Mouse (Mus musculus): Measurements from ENCODE around the gene Phkg2. TPM values are rescaled to one million over a fixed set of nuclear protein-coding genes. Genes with fewer than 3 reads are reported as not detected.
A peak's percentile ranks its signal among the peaks of the same experiment; 100 is the strongest.

Gene Phkg2
- 100 to 1,000 TPM; 109 to 138 TPM for polyA plus RNA-seq (2017; shearing (Covaris generic))

- ATAC-seq, result peak; percentile 100
These were observed at the start of gene Phkg2 for GRCm38 (mm10) chr7:127572895-127573471. Gene Phkg2, plus strand, starts transcription at chr7:127573340.

GRCm38 (mm10) chr7:127541671-127542070 lies 31.5 kb upstream of the Phkg2 start:
- no peak for ATAC-seq

GRCm38 (mm10) chr7:127549116-127549835 lies 23.9 kb upstream of the Phkg2 start:
- no peak for ATAC-seq

- ATAC-seq, result no peak
These were observed 21.6 kb upstream of the Phkg2 start for GRCm38 (mm10) chr7:127551558-127551957.

GRCm38 (mm10) chr7:127560580-127560979 lies 12.6 kb upstream of the Phkg2 start:
- no peak for ATAC-seq

- ATAC-seq, result no peak
These were observed 11.7 kb upstream of the Phkg2 start, which contains the start of gene Tmem265 for GRCm38 (mm10) chr7:127561340-127561858. Gene Tmem265, plus strand, starts transcription at chr7:127561390.

- ATAC-seq, result no peak
These were observed 8.6 kb upstream of the Phkg2 start for GRCm38 (mm10) chr7:127564381-127565150.

- no peak for ATAC-seq
These were observed 416 bp downstream of the Phkg2 start for GRCm38 (mm10) chr7:127573503-127574008.

- ATAC-seq, result no peak
These were observed 975 bp downstream of the Phkg2 start for GRCm38 (mm10) chr7:127574115-127574514.

- no peak for ATAC-seq
These were observed 10.1 kb downstream of the Phkg2 start for GRCm38 (mm10) chr7:127583260-127583659.

- ATAC-seq, result no peak
These were observed 11.9 kb downstream of the Phkg2 start for GRCm38 (mm10) chr7:127585031-127585430.

- ATAC-seq, result no peak
These were observed 13.0 kb downstream of the Phkg2 start for GRCm38 (mm10) chr7:127586149-127586548.

GRCm38 (mm10) chr7:127587196-127587595 lies 14.1 kb downstream of the Phkg2 start:
- ATAC-seq, result no peak

- peak; percentile 97 for ATAC-seq
These were observed 15.1 kb downstream of the Phkg2 start, which contains the start of the genes Ccdc189 and Rnf40 for GRCm38 (mm10) chr7:127588011-127588871. Gene Ccdc189, minus strand, starts transcription at chr7:127588595. Gene Rnf40, plus strand, starts transcription at chr7:127588767.

GRCm38 (mm10) chr7:127588901-127589300 lies 15.8 kb downstream of the Phkg2 start:
- peak; percentile 28 for ATAC-seq

- ATAC-seq, result no peak
These were observed 16.5 kb downstream of the Phkg2 start for GRCm38 (mm10) chr7:127589637-127590036.

- ATAC-seq, result no peak
These were observed 18.0 kb downstream of the Phkg2 start for GRCm38 (mm10) chr7:127591108-127591507.

GRCm38 (mm10) chr7:127592575-127592974 lies 19.4 kb downstream of the Phkg2 start:
- no peak for ATAC-seq

- ATAC-seq, result no peak
These were observed 23.6 kb downstream of the Phkg2 start for GRCm38 (mm10) chr7:127596747-127597146.

- ATAC-seq, result no peak
These were observed 27.5 kb downstream of the Phkg2 start for GRCm38 (mm10) chr7:127600612-127601011.

GRCm38 (mm10) chr7:127601735-127602134 lies 28.6 kb downstream of the Phkg2 start:
- no peak for ATAC-seq

GRCm38 (mm10) chr7:127602903-127603302 lies 29.8 kb downstream of the Phkg2 start:
- no peak for ATAC-seq
